Mouse (Mus musculus) MEL (cell line): Measurements from ENCODE around the gene Serhl. TPM values are rescaled to one million over a fixed set of nuclear protein-coding genes. Genes with fewer than 3 reads are reported as not detected.

Source experiments
- DNase-seq: peaks from one replicate; pipeline ENCODE4 v3.0.0; 2011; ENCODE audit warnings: low read depth, low spot score
- H3K27ac ChIP-seq: 2 replicates; pipeline ENCODE4 v1.5.1; 2012; ENCODE audit warnings: low read depth, mild to moderate bottlenecking, control low read depth, low read length, moderate library complexity; ENCODE audit not compliant: control insufficient read depth
- H3K27me3 ChIP-seq, 2 experiments: fragments of 150-350 bp in 1 of 2; sonication (generic) in 1 of 2; 2 replicates each; pipeline ENCODE4 v1.6.1; 2012; ENCODE audit warnings: low read length in 2 of 2, mild to moderate bottlenecking in 2 of 2, improper control_type of control experiment in 1 of 2, moderate library complexity in 1 of 2; ENCODE audit not compliant: insufficient read depth in 2 of 2, control insufficient read depth in 1 of 2
- H3K36me3 ChIP-seq, 2 experiments: 2 replicates each; pipeline ENCODE4 v1.6.1; 2012 to 2014; ENCODE audit warnings: low read length in 2 of 2, improper control_type of control experiment in 1 of 2, inconsistent platforms in 1 of 2, mild to moderate bottlenecking in 1 of 2; ENCODE audit not compliant: insufficient read depth in 2 of 2, control insufficient read depth in 1 of 2
- H3K4me1 ChIP-seq, 2 experiments: fragments of 150-350 bp in 1 of 2; sonication (generic) in 1 of 2; 2 replicates each; pipeline ENCODE4 v1.6.1; 2012; ENCODE audit warnings: low read length in 2 of 2, improper control_type of control experiment in 1 of 2, mild to moderate bottlenecking in 1 of 2; ENCODE audit not compliant: insufficient read depth in 2 of 2, control insufficient read depth in 1 of 2
- H3K4me3 ChIP-seq, 2 experiments: fragments of 150-350 bp in 1 of 2; sonication (generic) in 1 of 2; 2 replicates each; pipeline ENCODE4 v1.5.1; 2012; ENCODE audit warnings: low read depth in 2 of 2, low read length in 2 of 2, mild to moderate bottlenecking in 2 of 2, moderate library complexity in 2 of 2, control low read depth in 1 of 2, improper control_type of control experiment in 1 of 2; ENCODE audit not compliant: control insufficient read depth in 1 of 2, insufficient read depth in 1 of 2
- H3K79me2 ChIP-seq: 2 replicates; pipeline ENCODE4 v1.6.1; 2012; ENCODE audit warnings: mild to moderate bottlenecking, low read length, moderate library complexity; ENCODE audit not compliant: control insufficient read depth, poor library complexity, insufficient read depth
- H3K9ac ChIP-seq: 2 replicates; pipeline ENCODE4 v1.6.1; 2012; ENCODE audit warnings: low read depth, mild to moderate bottlenecking, control low read depth, low read length, moderate library complexity; ENCODE audit not compliant: control insufficient read depth, poor library complexity, severe bottlenecking
- H3K9me3 ChIP-seq: fragments of 150-350 bp; sonication (generic); replicated peaks from 2 replicates; pipeline ENCODE4 v1.6.1; 2012; ENCODE audit warnings: mild to moderate bottlenecking, low read length, improper control_type of control experiment, moderate library complexity; ENCODE audit not compliant: insufficient read depth
- BHLHE40 ChIP-seq: IDR thresholded peaks from 2 replicates; pipeline ENCODE4 v1.6.1; 2012; ENCODE audit warnings: low read depth, mild to moderate bottlenecking, inconsistent platforms, low read length, improper control_type of control experiment, borderline replicate concordance
- CHD1 ChIP-seq: IDR thresholded peaks from 2 replicates; pipeline ENCODE4 v1.6.1; 2012; ENCODE audit warnings: low read depth, mild to moderate bottlenecking, inconsistent platforms, low read length, improper control_type of control experiment
- ETS1 ChIP-seq: IDR thresholded peaks from 2 replicates; pipeline ENCODE4 v1.6.1; 2012; ENCODE audit warnings: low read depth, mild to moderate bottlenecking, inconsistent platforms, low read length, improper control_type of control experiment, moderate library complexity
- KAT2A ChIP-seq: conservative IDR thresholded peaks from 2 replicates; pipeline ENCODE4 v1.6.1; 2012; ENCODE audit warnings: low read depth, low read length, improper control_type of control experiment, inconsistent platforms
- MAFK ChIP-seq: IDR thresholded peaks from 2 replicates; pipeline ENCODE4 v1.6.1; 2011; ENCODE audit warnings: low read depth, mild to moderate bottlenecking, low read length, improper control_type of control experiment, borderline replicate concordance
- MAX ChIP-seq: IDR thresholded peaks from 2 replicates; pipeline ENCODE4 v1.6.1; 2011; ENCODE audit warnings: low read length, improper control_type of control experiment
- MEF2A ChIP-seq: IDR thresholded peaks from 2 replicates; pipeline ENCODE4 v1.6.1; 2014; ENCODE audit warnings: low read depth, mild to moderate bottlenecking, inconsistent platforms, low read length, improper control_type of control experiment; ENCODE audit not compliant: poor library complexity, insufficient replicate concordance, severe bottlenecking; ENCODE audit errors: extremely low read depth
- MYC ChIP-seq: IDR thresholded peaks from 2 replicates; pipeline ENCODE4 v1.6.1; 2011; ENCODE audit warnings: low read depth, mild to moderate bottlenecking, low read length, improper control_type of control experiment, moderate library complexity
- POLR2A ChIP-seq, 2 experiments: IDR thresholded peaks; 2 replicates each; pipeline ENCODE4 v1.6.1; 2011 to 2012; ENCODE audit warnings: low read length in 2 of 2, mild to moderate bottlenecking in 2 of 2, control low read depth in 1 of 2, improper control_type of control experiment in 1 of 2, low read depth in 1 of 2, moderate library complexity in 1 of 2; ENCODE audit not compliant: control insufficient read depth in 1 of 2, insufficient read depth in 1 of 2, poor library complexity in 1 of 2
- RAD21 ChIP-seq: IDR thresholded peaks from 2 replicates; pipeline ENCODE4 v1.6.1; 2011; ENCODE audit warnings: mild to moderate bottlenecking, low read depth, low read length, improper control_type of control experiment
- RCOR1 ChIP-seq: IDR thresholded peaks from 2 replicates; pipeline ENCODE4 v1.6.1; 2012; ENCODE audit warnings: low read depth, mild to moderate bottlenecking, inconsistent platforms, low read length, improper control_type of control experiment
- SIN3A ChIP-seq: IDR thresholded peaks from 2 replicates; pipeline ENCODE4 v1.6.1; 2012; ENCODE audit warnings: low read length, improper control_type of control experiment, inconsistent platforms
- SMC3 ChIP-seq: IDR thresholded peaks from 2 replicates; pipeline ENCODE4 v1.6.1; 2011; ENCODE audit warnings: low read depth, low read length, improper control_type of control experiment
- ZKSCAN1 ChIP-seq: IDR thresholded peaks from 2 replicates; pipeline ENCODE4 v1.6.1; 2012; ENCODE audit warnings: low read depth, mild to moderate bottlenecking, inconsistent platforms, low read length, improper control_type of control experiment, moderate library complexity
- ZMIZ1 ChIP-seq: IDR thresholded peaks from 2 replicates; pipeline ENCODE4 v1.6.1; 2012; ENCODE audit warnings: low read depth, mild to moderate bottlenecking, inconsistent platforms, low read length, improper control_type of control experiment, moderate library complexity
- polyA plus RNA-seq, 2 experiments: library from polyadenylated mRNA; stranded (reverse) in 1 of 2; unstranded in 1 of 2; fragments of >175 nt in 1 of 2; fragments of >200 nt in 1 of 2; gene quantifications; 2 replicates each; pipeline versions ENCODE4 v1.2.1 to v1.2.4; 2012; ENCODE audit warnings: low replicate concordance in 2 of 2, low read depth in 1 of 2; ENCODE audit not compliant: insufficient read length in 2 of 2, insufficient read depth in 1 of 2, missing spikeins in 1 of 2
- total RNA-seq: library from RNA; depleted of rRNA; stranded (reverse); fragments of 300-350 nt; gene quantifications from 2 replicates; pipeline ENCODE4 v1.2.3, GENCODE M21; 2012; rRNA removed

The Serhl gene
- total and polyA plus RNA-seq, 3 experiments: 19.6 to 57.3 TPM; not detected in 1

- no peaks in the 10 kb centered on the region for H3K9me3 ChIP-seq
- TF ChIP-seq ETS1: no peak
- TF ChIP-seq MYC: no peak
- TF ChIP-seq MEF2A: no peak
- TF ChIP-seq CHD1: no peak
- no peak for TF ChIP-seq BHLHE40
- TF ChIP-seq POLR2A (IDR thresholded peaks at IDR 0.05; ENCODE audit: control insufficient read depth in 1 of 2, insufficient read depth in 1 of 2, low read depth in 1 of 2, low read length in 2 of 2, poor library complexity in 1 of 2): no peak
- TF ChIP-seq RAD21: no peak
- no peak for TF ChIP-seq SMC3
- no peak for TF ChIP-seq MAFK
- no peak for TF ChIP-seq MAX
- no peak for TF ChIP-seq ZKSCAN1
- no peak for TF ChIP-seq KAT2A
- no peak for TF ChIP-seq ZMIZ1
- TF ChIP-seq RCOR1: no peak
- no peak for TF ChIP-seq SIN3A
- H3K36me3 ChIP-seq: peaks cover 0 to 8% of the 10 kb centered on the region in 2 experiments; a peak in 2 of 4 replicates
- H3K27ac ChIP-seq: no peak overlapping the region
- no peaks in the 10 kb centered on the region for H3K27me3 ChIP-seq
- no peaks in the 10 kb centered on the region for H3K79me2 ChIP-seq
- H3K9ac ChIP-seq: no peak overlapping the region
- no peak for DNase-seq
- no peak overlapping the region for H3K4me3 ChIP-seq
- peaks cover 7 to 15% of the 10 kb centered on the region in 2 experiments for H3K4me1 ChIP-seq
Observed at GRCm38 (mm10) chr15:83165526-83166315, 76.4 kb downstream of the Serhl start.

Other genes with a start within 250 kb of the Serhl start
- gene Tcf20, start 101.6 kb upstream of the Serhl start, total RNA-seq: 84.9 and 91.8 TPM in 2 replicates
- 10 to 100 TPM; 34.7 to 92.0 TPM for gene Tcf20, start 101.6 kb upstream of the Serhl start, polyA plus RNA-seq
- 4.8 and 7.4 TPM in 2 replicates for gene Nfam1, start 56.2 kb upstream of the Serhl start, total RNA-seq
- gene Nfam1, start 56.2 kb upstream of the Serhl start, polyA plus RNA-seq: 10 to 100 TPM in 1 of 2 experiments, not detected in 1; 10.5 TPM
- gene Rrp7a, start 33.3 kb downstream of the Serhl start, total RNA-seq: 134 and 155 TPM in 2 replicates
- 100 to 1,000 TPM; 283 to 483 TPM for gene Rrp7a, start 33.3 kb downstream of the Serhl start, polyA plus RNA-seq
- 104 and 113 TPM in 2 replicates for gene Poldip3, start 59.9 kb downstream of the Serhl start, total RNA-seq
- 100 to 1,000 TPM in 1 of 2 experiments, not detected in 1; 123 TPM for gene Poldip3, start 59.9 kb downstream of the Serhl start, polyA plus RNA-seq
- gene Cyb5r3, start 83.1 kb downstream of the Serhl start, total RNA-seq: 20.8 and 22.6 TPM in 2 replicates
- 10 to 100 TPM in 1 of 2 experiments, not detected in 1; 67.0 TPM for gene Cyb5r3, start 83.1 kb downstream of the Serhl start, polyA plus RNA-seq
- gene A4galt, start 162.3 kb downstream of the Serhl start, total RNA-seq: not detected in 2 replicates
- not detected for gene A4galt, start 162.3 kb downstream of the Serhl start, polyA plus RNA-seq